Mouse (Mus musculus) MEL (cell line): ENCODE data around the gene Bmp6. TPM values are rescaled to one million over a fixed set of nuclear protein-coding genes. Genes with fewer than 3 reads are reported as not detected.
A peak's percentile ranks its signal among the peaks of the same experiment; 100 is the strongest.

Experiments used
- DNase-seq: peaks from one replicate; pipeline ENCODE4 v3.0.0; 2011; ENCODE audit warnings: low read depth, low spot score
- H3K27ac ChIP-seq: 2 replicates; pipeline ENCODE4 v1.5.1; 2012; ENCODE audit warnings: low read depth, mild to moderate bottlenecking, control low read depth, low read length, moderate library complexity; ENCODE audit not compliant: control insufficient read depth
- H3K27me3 ChIP-seq, 2 experiments: fragments of 150-350 bp in 1 of 2; sonication (generic) in 1 of 2; 2 replicates each; pipeline ENCODE4 v1.6.1; 2012; ENCODE audit warnings: low read length in 2 of 2, mild to moderate bottlenecking in 2 of 2, improper control_type of control experiment in 1 of 2, moderate library complexity in 1 of 2; ENCODE audit not compliant: insufficient read depth in 2 of 2, control insufficient read depth in 1 of 2
- H3K36me3 ChIP-seq, 2 experiments: 2 replicates each; pipeline ENCODE4 v1.6.1; 2012 to 2014; ENCODE audit warnings: low read length in 2 of 2, improper control_type of control experiment in 1 of 2, inconsistent platforms in 1 of 2, mild to moderate bottlenecking in 1 of 2; ENCODE audit not compliant: insufficient read depth in 2 of 2, control insufficient read depth in 1 of 2
- H3K4me1 ChIP-seq, 2 experiments: fragments of 150-350 bp in 1 of 2; sonication (generic) in 1 of 2; 2 replicates each; pipeline ENCODE4 v1.6.1; 2012; ENCODE audit warnings: low read length in 2 of 2, improper control_type of control experiment in 1 of 2, mild to moderate bottlenecking in 1 of 2; ENCODE audit not compliant: insufficient read depth in 2 of 2, control insufficient read depth in 1 of 2
- H3K4me3 ChIP-seq, 2 experiments: fragments of 150-350 bp in 1 of 2; sonication (generic) in 1 of 2; 2 replicates each; pipeline ENCODE4 v1.5.1; 2012; ENCODE audit warnings: low read depth in 2 of 2, low read length in 2 of 2, mild to moderate bottlenecking in 2 of 2, moderate library complexity in 2 of 2, control low read depth in 1 of 2, improper control_type of control experiment in 1 of 2; ENCODE audit not compliant: control insufficient read depth in 1 of 2, insufficient read depth in 1 of 2
- H3K79me2 ChIP-seq: 2 replicates; pipeline ENCODE4 v1.6.1; 2012; ENCODE audit warnings: mild to moderate bottlenecking, low read length, moderate library complexity; ENCODE audit not compliant: control insufficient read depth, poor library complexity, insufficient read depth
- H3K9ac ChIP-seq: 2 replicates; pipeline ENCODE4 v1.6.1; 2012; ENCODE audit warnings: low read depth, mild to moderate bottlenecking, control low read depth, low read length, moderate library complexity; ENCODE audit not compliant: control insufficient read depth, poor library complexity, severe bottlenecking
- H3K9me3 ChIP-seq: fragments of 150-350 bp; sonication (generic); replicated peaks from 2 replicates; pipeline ENCODE4 v1.6.1; 2012; ENCODE audit warnings: mild to moderate bottlenecking, low read length, improper control_type of control experiment, moderate library complexity; ENCODE audit not compliant: insufficient read depth
- BHLHE40 ChIP-seq: IDR thresholded peaks from 2 replicates; pipeline ENCODE4 v1.6.1; 2012; ENCODE audit warnings: low read depth, mild to moderate bottlenecking, inconsistent platforms, low read length, improper control_type of control experiment, borderline replicate concordance
- CHD1 ChIP-seq: IDR thresholded peaks from 2 replicates; pipeline ENCODE4 v1.6.1; 2012; ENCODE audit warnings: low read depth, mild to moderate bottlenecking, inconsistent platforms, low read length, improper control_type of control experiment
- CHD2 ChIP-seq: IDR thresholded peaks from 2 replicates; pipeline ENCODE4 v1.6.1; 2011; ENCODE audit warnings: low read length, improper control_type of control experiment
- ELF1 ChIP-seq: IDR thresholded peaks from 2 replicates; pipeline ENCODE4 v1.6.1; 2014; ENCODE audit warnings: low read depth, mild to moderate bottlenecking, inconsistent platforms, low read length, improper control_type of control experiment, moderate library complexity
- EP300 ChIP-seq, 2 experiments: IDR thresholded peaks; 2 replicates each; pipeline ENCODE4 v1.6.1; 2011; ENCODE audit warnings: improper control_type of control experiment in 2 of 2, low read length in 2 of 2, low read depth in 1 of 2, mild to moderate bottlenecking in 1 of 2
- GATA1 ChIP-seq: IDR thresholded peaks from 2 replicates; pipeline ENCODE4 v1.6.1; 2011; ENCODE audit warnings: low read depth, low read length, improper control_type of control experiment
- HCFC1 ChIP-seq: IDR thresholded peaks from 2 replicates; pipeline ENCODE4 v1.6.1; 2012; ENCODE audit warnings: low read depth, mild to moderate bottlenecking, inconsistent platforms, low read length, improper control_type of control experiment, moderate library complexity
- KAT2A ChIP-seq: conservative IDR thresholded peaks from 2 replicates; pipeline ENCODE4 v1.6.1; 2012; ENCODE audit warnings: low read depth, low read length, improper control_type of control experiment, inconsistent platforms
- MAFK ChIP-seq: IDR thresholded peaks from 2 replicates; pipeline ENCODE4 v1.6.1; 2011; ENCODE audit warnings: low read depth, mild to moderate bottlenecking, low read length, improper control_type of control experiment, borderline replicate concordance
- MAX ChIP-seq: IDR thresholded peaks from 2 replicates; pipeline ENCODE4 v1.6.1; 2011; ENCODE audit warnings: low read length, improper control_type of control experiment
- MAZ ChIP-seq: IDR thresholded peaks from 2 replicates; pipeline ENCODE4 v1.6.1; 2012; ENCODE audit warnings: low read depth, mild to moderate bottlenecking, inconsistent platforms, low read length, improper control_type of control experiment
- MEF2A ChIP-seq: IDR thresholded peaks from 2 replicates; pipeline ENCODE4 v1.6.1; 2014; ENCODE audit warnings: low read depth, mild to moderate bottlenecking, inconsistent platforms, low read length, improper control_type of control experiment; ENCODE audit not compliant: poor library complexity, insufficient replicate concordance, severe bottlenecking; ENCODE audit errors: extremely low read depth
- MXI1 ChIP-seq: IDR thresholded peaks from 2 replicates; pipeline ENCODE4 v1.6.1; 2011; ENCODE audit warnings: mild to moderate bottlenecking, low read depth, low read length, improper control_type of control experiment
- MYB ChIP-seq: IDR thresholded peaks from 2 replicates; pipeline ENCODE4 v1.6.1; 2011; ENCODE audit warnings: mild to moderate bottlenecking, low read depth, low read length, improper control_type of control experiment
- MYC ChIP-seq: IDR thresholded peaks from 2 replicates; pipeline ENCODE4 v1.6.1; 2011; ENCODE audit warnings: low read depth, mild to moderate bottlenecking, low read length, improper control_type of control experiment, moderate library complexity
- NELFE ChIP-seq: IDR thresholded peaks from 2 replicates; pipeline ENCODE4 v1.6.1; 2011; ENCODE audit warnings: low read depth, low read length, improper control_type of control experiment
- POLR2A ChIP-seq, 2 experiments: IDR thresholded peaks; 2 replicates each; pipeline ENCODE4 v1.6.1; 2011 to 2012; ENCODE audit warnings: low read length in 2 of 2, mild to moderate bottlenecking in 2 of 2, control low read depth in 1 of 2, improper control_type of control experiment in 1 of 2, low read depth in 1 of 2, moderate library complexity in 1 of 2; ENCODE audit not compliant: control insufficient read depth in 1 of 2, insufficient read depth in 1 of 2, poor library complexity in 1 of 2
- POLR2AphosphoS2 ChIP-seq: IDR thresholded peaks from 2 replicates; pipeline ENCODE4 v1.6.1; 2011; ENCODE audit warnings: low read length, improper control_type of control experiment
- POLR2AphosphoS5 ChIP-seq: IDR thresholded peaks from 2 replicates; pipeline ENCODE4 v1.6.1; 2012; ENCODE audit warnings: low read depth, borderline replicate concordance, mild to moderate bottlenecking, inconsistent platforms, low read length, moderate library complexity, mixed read lengths
- RAD21 ChIP-seq: IDR thresholded peaks from 2 replicates; pipeline ENCODE4 v1.6.1; 2011; ENCODE audit warnings: mild to moderate bottlenecking, low read depth, low read length, improper control_type of control experiment
- TAL1 ChIP-seq: IDR thresholded peaks from 2 replicates; pipeline ENCODE4 v1.6.1; 2012; ENCODE audit warnings: mild to moderate bottlenecking, inconsistent platforms, low read length, moderate library complexity, mixed read lengths
- TBP ChIP-seq: IDR thresholded peaks from 2 replicates; pipeline ENCODE4 v1.8.0; 2011; ENCODE audit warnings: low read depth, low read length, improper control_type of control experiment
- TCF12 ChIP-seq: IDR thresholded peaks from 2 replicates; pipeline ENCODE4 v1.6.1; 2014; ENCODE audit warnings: low read depth, mild to moderate bottlenecking, inconsistent platforms, low read length, improper control_type of control experiment, moderate library complexity
- UBTF ChIP-seq: IDR thresholded peaks from 2 replicates; pipeline ENCODE4 v1.6.1; 2012; ENCODE audit warnings: low read depth, mild to moderate bottlenecking, inconsistent platforms, low read length, improper control_type of control experiment, moderate library complexity, borderline replicate concordance; ENCODE audit not compliant: insufficient read depth
- USF1 ChIP-seq: IDR thresholded peaks from 2 replicates; pipeline ENCODE4 v1.6.1; 2014; ENCODE audit warnings: low read depth, mild to moderate bottlenecking, inconsistent platforms, low read length, improper control_type of control experiment, moderate library complexity
- ZC3H11A ChIP-seq: IDR thresholded peaks from 2 replicates; pipeline ENCODE4 v1.6.1; 2012; ENCODE audit warnings: low read depth, mild to moderate bottlenecking, inconsistent platforms, low read length, improper control_type of control experiment
- ZMIZ1 ChIP-seq: IDR thresholded peaks from 2 replicates; pipeline ENCODE4 v1.6.1; 2012; ENCODE audit warnings: low read depth, mild to moderate bottlenecking, inconsistent platforms, low read length, improper control_type of control experiment, moderate library complexity
- ZNF384 ChIP-seq: IDR thresholded peaks from 2 replicates; pipeline ENCODE4 v1.6.1; 2012; ENCODE audit warnings: low read depth, mild to moderate bottlenecking, inconsistent platforms, low read length, improper control_type of control experiment
- polyA plus RNA-seq, 2 experiments: library from polyadenylated mRNA; stranded (reverse) in 1 of 2; unstranded in 1 of 2; fragments of >175 nt in 1 of 2; fragments of >200 nt in 1 of 2; gene quantifications; 2 replicates each; pipeline versions ENCODE4 v1.2.1 to v1.2.4; 2012; ENCODE audit warnings: low replicate concordance in 2 of 2, low read depth in 1 of 2; ENCODE audit not compliant: insufficient read length in 2 of 2, insufficient read depth in 1 of 2, missing spikeins in 1 of 2
- total RNA-seq: library from RNA; depleted of rRNA; stranded (reverse); fragments of 300-350 nt; gene quantifications from 2 replicates; pipeline ENCODE4 v1.2.3, GENCODE M21; 2012

The Bmp6 gene
- total and polyA plus RNA-seq, 3 experiments = not detected

GRCm38 (mm10) chr13:38369624-38370023, 24.7 kb downstream of the Bmp6 start:
- Histone ChIP-seq H3K9me3 (no peaks in the 10 kb centered on the region), H3K9ac (no peak overlapping the region), H3K27me3 (no peaks in the 10 kb centered on the region; a peak in 1 of 4 replicates), H3K36me3 (no peaks in the 10 kb centered on the region), H3K4me1 (no peaks in the 10 kb centered on the region), H3K79me2 (no peaks in the 10 kb centered on the region), H3K4me3 (no peak overlapping the region), H3K27ac (no peak overlapping the region)
- TF ChIP-seq GATA1 (no peak), MYB (no peak), TAL1 (no peak), MEF2A (no peak), TBP (no peak), HCFC1 (no peak), CHD1 (no peak), RAD21 (no peak), ELF1 (no peak), KAT2A (no peak), MAFK (no peak), MAZ (no peak), POLR2AphosphoS2 (no peak), MXI1 (no peak), BHLHE40 (no peak)
- no peak for DNase-seq

GRCm38 (mm10) chr13:38376071-38376470, 31.2 kb downstream of the Bmp6 start:
- Histone ChIP-seq H3K9me3 (no peaks in the 10 kb centered on the region), H3K4me1 (no peaks in the 10 kb centered on the region), H3K27me3 (no peaks in the 10 kb centered on the region; a peak in 1 of 4 replicates), H3K27ac (no peak overlapping the region), H3K4me3 (no peak overlapping the region), H3K79me2 (no peaks in the 10 kb centered on the region), H3K9ac (no peak overlapping the region), H3K36me3 (no peaks in the 10 kb centered on the region)
- TF ChIP-seq BHLHE40 (no peak), CHD1 (no peak), USF1 (no peak), CHD2 (no peak), POLR2AphosphoS5 (no peak), TCF12 (no peak), UBTF (no peak), HCFC1 (no peak), POLR2AphosphoS2 (no peak), MXI1 (no peak), POLR2A (IDR thresholded peaks at IDR 0.05; ENCODE audit: control insufficient read depth in 1 of 2, insufficient read depth in 1 of 2, low read depth in 1 of 2, low read length in 2 of 2, poor library complexity in 1 of 2) (no peak), NELFE (no peak), EP300 (IDR thresholded peaks at IDR 0.05; ENCODE audit: low read depth in 1 of 2, low read length in 2 of 2) (no peak), MAX (no peak), ZNF384 (no peak), KAT2A (no peak), ZMIZ1 (no peak), MYC (no peak), ZC3H11A (no peak)
- DNase-seq = peak; percentile 5
